Mouse (Mus musculus): Measurements from ENCODE around the gene Sfmbt1. TPM values are rescaled to one million over a fixed set of nuclear protein-coding genes. Genes with fewer than 3 reads are reported as not detected.
A peak's percentile ranks its signal among the peaks of the same experiment; 100 is the strongest.

Sfmbt1 gene
- polyA plus RNA-seq, 1 experiment from 2014 or later: 15.0 TPM

- Histone ChIP-seq H3K4me3 (ENCODE audit: low read depth, low read length) (no peak overlapping the region), H3K4me2 (ENCODE audit: low read depth, low read length) (no peak overlapping the region), H3K27me3 (ENCODE audit: insufficient read depth, low read length) (no peaks in the 10 kb centered on the region), H3K4me1 (ENCODE audit: insufficient read depth) (no peaks in the 10 kb centered on the region), H3K27ac (ENCODE audit: low read depth) (no peak overlapping the region), H3K9ac (replicated peaks) (no peak overlapping the region), H3K9me3 (ENCODE audit: low read length) (no peaks in the 10 kb centered on the region), H3K36me3 (replicated peaks; ENCODE audit: insufficient read depth, low read length) (peaks cover 29% of the 10 kb centered on the region)
- no peak for ATAC-seq
- DNase-seq: no peak
- 66% methylated on average over 1 of the region's 1 CpGs for WGBS (ENCODE audit: insufficient replicate concordance)
- TF ChIP-seq EP300 (IDR thresholded peaks at IDR 0.05; ENCODE audit: low read depth) (no peak), CTCF (IDR thresholded peaks at IDR 0.05; ENCODE audit: low read depth) (no peak)
These were observed 74.8 kb downstream of the Sfmbt1 start for GRCm38 (mm10) chr14:30789471-30789870.

GRCm38 (mm10) chr14:30792871-30793270, 78.2 kb downstream of the Sfmbt1 start:
- TF ChIP-seq CTCF (IDR thresholded peaks at IDR 0.05; ENCODE audit: low read depth) (no peak), EP300 (IDR thresholded peaks at IDR 0.05; ENCODE audit: low read depth) (no peak)
- H3K4me3 ChIP-seq (ENCODE audit: low read depth, low read length): no peak overlapping the region
- no peak for DNase-seq
- H3K4me2 ChIP-seq (ENCODE audit: low read depth, low read length): no peak overlapping the region
- H3K36me3 ChIP-seq (replicated peaks; ENCODE audit: insufficient read depth, low read length): peaks cover 28% of the 10 kb centered on the region
- no peaks in the 10 kb centered on the region for H3K27me3 ChIP-seq (ENCODE audit: insufficient read depth, low read length)
- no peak overlapping the region for H3K27ac ChIP-seq (ENCODE audit: low read depth)
- 92% methylated on average over 3 of the region's 3 CpGs for WGBS (ENCODE audit: insufficient replicate concordance)
- H3K4me1 ChIP-seq (ENCODE audit: insufficient read depth): no peaks in the 10 kb centered on the region
- no peaks in the 10 kb centered on the region for H3K9me3 ChIP-seq (ENCODE audit: low read length)
- no peak overlapping the region for H3K9ac ChIP-seq (replicated peaks)
- ATAC-seq: no peak

DNA sequence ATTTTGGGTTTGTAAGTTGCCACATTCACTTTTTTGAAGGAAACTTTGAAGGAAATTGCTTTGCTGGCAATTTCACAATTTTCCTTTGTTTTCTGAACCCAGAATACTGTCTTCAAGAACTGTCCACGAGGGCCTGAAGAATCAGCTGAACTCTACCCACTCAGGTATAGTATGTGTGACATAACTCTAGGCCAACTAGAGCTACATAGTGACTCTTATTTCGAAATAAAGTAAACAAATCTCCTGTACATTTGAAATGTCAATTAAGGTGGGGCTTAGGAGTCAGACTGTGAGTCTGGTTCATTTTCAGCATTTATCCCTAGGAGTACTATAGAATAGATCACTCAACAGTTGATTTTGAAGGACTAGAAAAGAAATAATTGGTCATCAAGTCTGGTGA, 87.1 kb downstream of the Sfmbt1 start:
- H3K27me3 ChIP-seq (ENCODE audit: insufficient read depth, low read length): no peaks in the 10 kb centered on the region
- H3K9ac ChIP-seq (replicated peaks): no peak overlapping the region
- ATAC-seq: no peak
- no peak for TF ChIP-seq CTCF (IDR thresholded peaks at IDR 0.05; ENCODE audit: low read depth)
- H3K27ac ChIP-seq (ENCODE audit: low read depth): no peak overlapping the region
- DNase-seq: no peak
- H3K4me3 ChIP-seq (ENCODE audit: low read depth, low read length): no peak overlapping the region
- peaks cover 24% of the 10 kb centered on the region for H3K36me3 ChIP-seq (replicated peaks; ENCODE audit: insufficient read depth, low read length)
- 61% methylated on average over 2 of the region's 2 CpGs for WGBS (ENCODE audit: insufficient replicate concordance)
- no peaks in the 10 kb centered on the region for H3K9me3 ChIP-seq (ENCODE audit: low read length)
- no peaks in the 10 kb centered on the region; the same call in 1 of the 2 replicates for H3K4me1 ChIP-seq (ENCODE audit: insufficient read depth)
- no peak overlapping the region for H3K4me2 ChIP-seq (ENCODE audit: low read depth, low read length)

DNA sequence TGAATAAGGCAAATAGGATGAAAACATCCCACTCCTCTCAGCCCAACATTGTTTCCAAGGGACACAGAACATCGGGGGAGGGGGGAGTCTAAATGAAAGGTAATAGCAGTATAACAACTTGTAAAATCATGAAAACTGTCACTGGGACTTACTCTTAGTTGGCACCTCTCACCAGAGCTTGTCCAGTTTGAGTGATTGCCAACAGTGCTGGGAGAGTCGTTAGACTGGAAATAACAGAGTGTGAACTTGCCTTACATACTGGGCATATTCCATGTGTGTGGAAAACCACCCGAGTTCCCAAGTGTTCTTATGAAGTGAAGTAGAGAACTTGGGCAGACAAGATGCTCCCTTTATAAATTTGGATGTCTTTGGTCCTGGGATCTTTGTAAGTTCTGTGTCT, 106.5 kb downstream of the Sfmbt1 start:
- Histone ChIP-seq H3K27ac (ENCODE audit: low read depth) (no peak overlapping the region), H3K36me3 (replicated peaks; ENCODE audit: insufficient read depth, low read length) (peaks cover 24% of the 10 kb centered on the region), H3K4me1 (ENCODE audit: insufficient read depth) (peaks cover under 1% of the 10 kb centered on the region), H3K9me3 (ENCODE audit: low read length) (no peaks in the 10 kb centered on the region), H3K27me3 (ENCODE audit: insufficient read depth, low read length) (no peaks in the 10 kb centered on the region), H3K4me3 (ENCODE audit: low read depth, low read length) (no peak overlapping the region), H3K9ac (replicated peaks) (no peak overlapping the region), H3K4me2 (ENCODE audit: low read depth, low read length) (no peak overlapping the region)
- WGBS (ENCODE audit: insufficient replicate concordance): 78% methylated on average over 3 of the region's 3 CpGs
- DNase-seq (no peak), ATAC-seq (no peak)
- no peak for TF ChIP-seq CTCF (IDR thresholded peaks at IDR 0.05; ENCODE audit: low read depth)
- no peak for TF ChIP-seq EP300 (IDR thresholded peaks at IDR 0.05; ENCODE audit: low read depth)

GRCm38 (mm10) chr14:30824456-30824995, 109.9 kb downstream of the Sfmbt1 start:
- Histone ChIP-seq H3K4me2 (ENCODE audit: low read depth, low read length) (no peak overlapping the region), H3K36me3 (replicated peaks; ENCODE audit: insufficient read depth, low read length) (0 out of 2 replicates have a peak, but pooled peaks cover 4% of the 10 kb centered on the region), H3K27me3 (ENCODE audit: insufficient read depth, low read length) (no peaks in the 10 kb centered on the region), H3K4me1 (ENCODE audit: insufficient read depth) (peaks cover 32% of the 10 kb centered on the region), H3K4me3 (ENCODE audit: low read depth, low read length) (no peak overlapping the region), H3K9me3 (ENCODE audit: low read length) (no peaks in the 10 kb centered on the region), H3K27ac (ENCODE audit: low read depth) (no peak overlapping the region), H3K9ac (replicated peaks) (no peak overlapping the region)
- DNase-seq: no peak
- TF ChIP-seq CTCF (IDR thresholded peaks at IDR 0.05; ENCODE audit: low read depth): no peak
- TF ChIP-seq EP300 (IDR thresholded peaks at IDR 0.05; ENCODE audit: low read depth): no peak
- WGBS (ENCODE audit: insufficient replicate concordance): 64% methylated on average over 6 of the region's 6 CpGs
- ATAC-seq: no peak

GRCm38 (mm10) chr14:30825021-30825475, 110.4 kb downstream of the Sfmbt1 start:
- no peak overlapping the region for H3K27ac ChIP-seq (ENCODE audit: low read depth)
- H3K9ac ChIP-seq (replicated peaks): no peak overlapping the region
- TF ChIP-seq CTCF (IDR thresholded peaks at IDR 0.05; ENCODE audit: low read depth): no peak
- no peak for TF ChIP-seq EP300 (IDR thresholded peaks at IDR 0.05; ENCODE audit: low read depth)
- peaks cover 38% of the 10 kb centered on the region for H3K4me1 ChIP-seq (ENCODE audit: insufficient read depth)
- H3K4me2 ChIP-seq (ENCODE audit: low read depth, low read length): peak overlapping the region; percentile 91
- H3K36me3 ChIP-seq (replicated peaks; ENCODE audit: insufficient read depth, low read length): 0 out of 2 replicates have a peak, but pooled peaks cover 4% of the 10 kb centered on the region
- DNase-seq (no peak), ATAC-seq (no peak)
- peak overlapping the region; percentile 80 for H3K4me3 ChIP-seq (ENCODE audit: low read depth, low read length)
- WGBS (ENCODE audit: insufficient replicate concordance): 29% methylated on average over 5 of the region's 5 CpGs
- no peaks in the 10 kb centered on the region for H3K9me3 ChIP-seq (ENCODE audit: low read length)
- H3K27me3 ChIP-seq (ENCODE audit: insufficient read depth, low read length): no peaks in the 10 kb centered on the region
